Mouse (Mus musculus): Measurements from ENCODE around the gene Rasal2. TPM values are rescaled to one million over a fixed set of nuclear protein-coding genes. Genes with fewer than 3 reads are reported as not detected.
A peak's percentile ranks its signal among the peaks of the same experiment; 100 is the strongest.

Gene Rasal2
- polyA plus RNA-seq, 1 experiment from 2014 or later = 4.0 TPM

DNA sequence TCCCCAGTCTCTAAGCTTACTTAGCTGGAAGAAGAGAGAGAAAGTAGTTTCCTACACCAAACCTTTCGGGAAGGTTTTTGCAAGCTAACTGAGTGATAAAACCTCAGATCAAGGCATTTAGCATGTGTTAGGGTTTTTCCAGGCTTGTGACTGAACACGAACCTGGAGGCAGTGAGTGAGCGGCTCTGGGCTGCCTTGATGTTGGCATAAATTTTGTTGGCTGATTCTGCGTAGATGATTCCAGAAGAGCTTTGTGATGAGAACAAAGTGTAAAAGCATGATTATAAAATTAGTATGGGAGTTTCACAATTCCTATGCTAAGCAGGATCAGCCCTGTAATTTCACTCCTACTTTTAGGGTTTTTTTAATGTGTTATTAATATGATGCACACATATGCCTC is 15.2 kb upstream of the Rasal2 start:
- Histone ChIP-seq H3K9ac (ENCODE audit: low read depth, low read length) (no peak overlapping the region), H3K27ac (ENCODE audit: low read length) (no peak overlapping the region), H3K36me3 (ENCODE audit: control insufficient read depth, insufficient read depth, low read length) (no peaks in the 10 kb centered on the region), H3K27me3 (replicated peaks; ENCODE audit: control insufficient read depth, insufficient read depth, low read length) (no peaks in the 10 kb centered on the region), H3K4me2 (ENCODE audit: low read depth, low read length) (no peak overlapping the region), H3K4me3 (ENCODE audit: low read length) (no peak overlapping the region), H3K9me3 (ENCODE audit: control insufficient read depth, low read length) (no peaks in the 10 kb centered on the region), H3K4me1 (ENCODE audit: control insufficient read depth, insufficient read depth, low read length) (no peaks in the 10 kb centered on the region)
- WGBS = 91% methylated on average over 4 of the region's 4 CpGs
- no peak for ATAC-seq

DNA sequence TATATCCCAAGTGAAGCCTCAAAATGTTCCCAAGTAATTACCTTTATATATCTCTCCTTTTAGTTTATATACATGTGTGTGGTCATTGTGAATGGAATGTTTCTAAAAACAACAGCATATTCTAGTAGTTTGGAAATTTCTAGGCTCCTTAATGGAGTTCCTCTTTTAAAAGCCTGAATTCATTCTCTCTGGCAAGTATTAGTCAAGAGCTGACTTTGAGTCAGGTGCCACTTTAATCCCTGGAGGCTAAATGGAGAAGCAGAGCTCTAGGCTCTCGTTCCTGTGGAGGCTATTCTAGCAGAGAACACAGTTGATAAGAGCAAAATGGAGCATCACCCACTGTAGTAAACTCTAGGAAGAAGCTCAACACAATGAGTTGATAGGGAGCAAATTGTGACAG is 14.5 kb upstream of the Rasal2 start:
- no peak for ATAC-seq
- Histone ChIP-seq H3K4me3 (ENCODE audit: low read length) (no peak overlapping the region), H3K4me1 (ENCODE audit: control insufficient read depth, insufficient read depth, low read length) (no peaks in the 10 kb centered on the region), H3K27me3 (replicated peaks; ENCODE audit: control insufficient read depth, insufficient read depth, low read length) (no peaks in the 10 kb centered on the region), H3K36me3 (ENCODE audit: control insufficient read depth, insufficient read depth, low read length) (no peaks in the 10 kb centered on the region), H3K4me2 (ENCODE audit: low read depth, low read length) (no peak overlapping the region), H3K9ac (ENCODE audit: low read depth, low read length) (no peak overlapping the region), H3K9me3 (ENCODE audit: control insufficient read depth, low read length) (no peaks in the 10 kb centered on the region), H3K27ac (ENCODE audit: low read length) (no peak overlapping the region)
- 51% methylated on average over 1 of the region's 1 CpGs for WGBS

DNA sequence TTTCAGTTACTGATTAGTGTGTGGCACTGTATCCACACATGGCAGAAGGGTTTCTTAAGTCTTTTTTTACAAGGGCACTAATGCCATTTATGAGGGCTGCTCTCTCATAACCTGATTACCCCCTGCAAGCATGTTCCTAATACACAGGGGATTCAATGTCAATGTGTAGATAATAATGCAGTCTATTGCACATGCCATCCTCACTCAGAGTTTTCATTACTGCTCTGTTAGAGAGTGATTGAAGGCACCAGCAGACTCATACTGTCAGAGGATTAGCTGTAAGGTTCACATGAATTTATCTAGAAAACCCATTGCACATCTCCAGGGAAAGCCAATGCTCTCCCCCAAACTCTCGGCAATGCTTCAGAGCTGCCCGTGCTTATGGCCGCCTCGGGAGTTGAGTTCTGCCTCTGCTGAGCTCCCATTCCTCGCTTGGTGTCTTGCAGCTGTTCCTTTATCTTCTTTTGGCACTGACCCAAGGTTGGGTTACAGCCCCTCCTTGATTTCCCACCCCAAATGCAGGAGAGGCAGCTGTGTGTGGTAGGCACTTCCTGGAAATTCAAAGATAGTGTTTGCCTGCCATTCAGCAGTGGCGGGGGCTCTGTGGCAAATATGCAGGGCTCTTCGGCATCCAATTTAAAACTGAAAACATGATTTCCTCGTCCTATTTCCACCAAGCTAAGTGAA is 13.5 kb upstream of the Rasal2 start:
- Histone ChIP-seq H3K4me2 (ENCODE audit: low read depth, low read length) (no peak overlapping the region), H3K36me3 (ENCODE audit: control insufficient read depth, insufficient read depth, low read length) (no peaks in the 10 kb centered on the region)
- WGBS = 31% methylated on average over 8 of the region's 8 CpGs

DNA sequence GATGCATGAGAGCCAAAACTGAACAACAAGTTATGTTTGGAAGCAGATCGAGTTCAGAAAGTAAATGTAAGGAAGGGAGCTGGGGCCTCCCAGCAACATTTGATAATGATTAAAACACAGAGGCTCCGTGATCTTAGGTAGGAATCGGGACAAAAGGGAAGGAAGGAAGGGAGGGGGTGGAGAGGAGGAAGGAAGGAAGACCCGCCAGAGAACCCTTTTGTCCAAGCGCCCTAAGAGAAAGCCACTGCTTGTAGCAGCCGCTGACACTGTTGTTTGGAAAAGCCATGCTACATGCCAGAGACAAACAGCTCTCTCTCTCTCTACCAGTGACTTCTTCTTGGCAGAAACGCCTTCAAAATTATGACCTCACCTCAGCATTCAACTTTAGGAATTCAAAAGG is 5.5 kb upstream of the Rasal2 start:
- no peak overlapping the region for H3K4me3 ChIP-seq (ENCODE audit: low read length)
- 63% methylated on average over 7 of the region's 7 CpGs for WGBS
- no peak overlapping the region for H3K27ac ChIP-seq (ENCODE audit: low read length)
- H3K4me2 ChIP-seq (ENCODE audit: low read depth, low read length) = no peak overlapping the region
- no peaks in the 10 kb centered on the region for H3K27me3 ChIP-seq (replicated peaks; ENCODE audit: control insufficient read depth, insufficient read depth, low read length)
- ATAC-seq = no peak
- H3K36me3 ChIP-seq (ENCODE audit: control insufficient read depth, insufficient read depth, low read length) = no peaks in the 10 kb centered on the region
- H3K9me3 ChIP-seq (ENCODE audit: control insufficient read depth, low read length) = no peaks in the 10 kb centered on the region
- H3K9ac ChIP-seq (ENCODE audit: low read depth, low read length) = no peak overlapping the region
- no peaks in the 10 kb centered on the region for H3K4me1 ChIP-seq (ENCODE audit: control insufficient read depth, insufficient read depth, low read length)

More for the DNA sequence above, 13.5 kb upstream of the Rasal2 start:
- H3K4me3 ChIP-seq (ENCODE audit: low read length) = no peak overlapping the region
- H3K4me1 ChIP-seq (ENCODE audit: control insufficient read depth, insufficient read depth, low read length) = no peaks in the 10 kb centered on the region
- H3K27ac ChIP-seq (ENCODE audit: low read length) = no peak overlapping the region
- no peaks in the 10 kb centered on the region for H3K9me3 ChIP-seq (ENCODE audit: control insufficient read depth, low read length)
- ATAC-seq = 0 out of 2 replicates have a peak, but pooled peaks have one; percentile 31
- H3K27me3 ChIP-seq (replicated peaks; ENCODE audit: control insufficient read depth, insufficient read depth, low read length) = no peaks in the 10 kb centered on the region
- H3K9ac ChIP-seq (ENCODE audit: low read depth, low read length) = no peak overlapping the region

DNA sequence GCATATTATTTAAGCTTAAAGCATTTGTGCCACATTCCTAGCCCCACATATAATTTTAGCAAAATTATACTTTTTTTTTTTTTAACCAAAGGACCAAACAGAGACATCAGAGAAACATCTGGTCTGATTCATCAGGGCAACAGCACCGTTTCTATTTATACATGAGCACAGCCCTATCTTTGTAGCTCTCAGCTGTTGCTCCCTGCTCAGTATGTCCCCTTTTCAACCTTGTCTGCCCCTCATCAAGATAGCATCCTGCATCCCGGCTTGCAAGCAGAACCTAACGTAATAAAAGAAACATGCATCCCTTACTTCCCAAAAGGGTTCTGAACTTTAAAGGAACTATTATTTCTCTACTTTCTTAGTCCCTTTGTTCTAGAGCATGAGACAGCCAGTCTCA is 5.0 kb upstream of the Rasal2 start:
- ATAC-seq = no peak
- H3K9me3 ChIP-seq (ENCODE audit: control insufficient read depth, low read length) = no peaks in the 10 kb centered on the region
- no peaks in the 10 kb centered on the region for H3K4me1 ChIP-seq (ENCODE audit: control insufficient read depth, insufficient read depth, low read length)
- no peaks in the 10 kb centered on the region for H3K36me3 ChIP-seq (ENCODE audit: control insufficient read depth, insufficient read depth, low read length)
- no peak overlapping the region for H3K4me2 ChIP-seq (ENCODE audit: low read depth, low read length)
- H3K9ac ChIP-seq (ENCODE audit: low read depth, low read length) = no peak overlapping the region
- no peak overlapping the region for H3K4me3 ChIP-seq (ENCODE audit: low read length)
- 59% methylated on average over 3 of the region's 3 CpGs for WGBS
- no peak overlapping the region for H3K27ac ChIP-seq (ENCODE audit: low read length)
- no peaks in the 10 kb centered on the region for H3K27me3 ChIP-seq (replicated peaks; ENCODE audit: control insufficient read depth, insufficient read depth, low read length)

GRCm38 (mm10) chr1:157416628-157417027 is 4.2 kb upstream of the Rasal2 start:
- no peaks in the 10 kb centered on the region for H3K4me1 ChIP-seq (ENCODE audit: control insufficient read depth, insufficient read depth, low read length)
- H3K4me3 ChIP-seq (ENCODE audit: low read length) = no peak overlapping the region
- H3K9ac ChIP-seq (ENCODE audit: low read depth, low read length) = no peak overlapping the region
- no peak overlapping the region for H3K27ac ChIP-seq (ENCODE audit: low read length)
- 80% methylated on average over 2 of the region's 2 CpGs for WGBS
- no peaks in the 10 kb centered on the region for H3K36me3 ChIP-seq (ENCODE audit: control insufficient read depth, insufficient read depth, low read length)
- H3K9me3 ChIP-seq (ENCODE audit: control insufficient read depth, low read length) = no peaks in the 10 kb centered on the region
- H3K4me2 ChIP-seq (ENCODE audit: low read depth, low read length) = no peak overlapping the region
- ATAC-seq = no peak
- H3K27me3 ChIP-seq (replicated peaks; ENCODE audit: control insufficient read depth, insufficient read depth, low read length) = no peaks in the 10 kb centered on the region

GRCm38 (mm10) chr1:157415771-157416170 is 3.4 kb upstream of the Rasal2 start:
- no peaks in the 10 kb centered on the region; the same call in 1 of the 2 replicates for H3K4me1 ChIP-seq (ENCODE audit: control insufficient read depth, insufficient read depth, low read length)
- no peak overlapping the region for H3K4me3 ChIP-seq (ENCODE audit: low read length)
- H3K9me3 ChIP-seq (ENCODE audit: control insufficient read depth, low read length) = no peaks in the 10 kb centered on the region
- H3K27me3 ChIP-seq (replicated peaks; ENCODE audit: control insufficient read depth, insufficient read depth, low read length) = no peaks in the 10 kb centered on the region
- WGBS = 72% methylated on average over 3 of the region's 3 CpGs
- no peak for ATAC-seq
- no peak overlapping the region for H3K9ac ChIP-seq (ENCODE audit: low read depth, low read length)
- no peak overlapping the region for H3K4me2 ChIP-seq (ENCODE audit: low read depth, low read length)
- H3K27ac ChIP-seq (ENCODE audit: low read length) = no peak overlapping the region
- H3K36me3 ChIP-seq (ENCODE audit: control insufficient read depth, insufficient read depth, low read length) = no peaks in the 10 kb centered on the region

DNA sequence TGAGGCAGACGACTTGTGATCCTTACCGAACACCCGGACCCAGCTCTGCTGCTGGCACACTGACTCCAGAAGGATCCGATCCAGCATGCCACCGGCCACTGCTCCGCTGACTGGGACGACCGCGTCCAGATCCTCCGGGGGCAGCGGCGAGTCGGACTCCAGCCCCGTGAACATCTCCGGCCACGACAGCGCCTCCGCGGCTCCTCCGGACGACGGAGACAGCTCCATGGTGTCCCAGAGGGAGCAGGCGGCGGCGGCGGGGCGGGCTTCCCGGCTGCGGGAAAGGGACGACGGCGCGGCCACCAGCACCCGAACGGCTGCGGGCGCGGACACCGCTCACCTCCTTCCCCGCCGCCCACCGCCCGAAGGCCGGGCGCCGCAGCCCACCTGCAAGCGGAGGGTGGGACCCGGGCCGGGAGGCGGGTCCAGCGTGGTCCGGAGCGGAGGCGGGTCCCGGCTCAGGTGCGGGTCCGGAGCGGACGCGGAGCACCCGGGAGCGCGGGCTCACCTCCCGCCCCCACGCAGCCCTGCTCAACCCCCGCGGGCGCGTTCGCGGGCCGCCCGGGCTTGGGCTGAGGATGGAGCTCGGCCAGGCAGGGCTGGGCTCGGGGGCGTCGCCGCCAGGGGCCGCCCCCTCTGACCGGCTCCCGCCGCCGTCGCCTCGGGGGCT is 549 bp downstream of the Rasal2 start:
- Histone ChIP-seq H3K9me3 (ENCODE audit: control insufficient read depth, low read length) (no peaks in the 10 kb centered on the region), H3K27ac (ENCODE audit: low read length) (peak overlapping the region; percentile 89), H3K4me3 (ENCODE audit: low read length) (peak overlapping the region; percentile 92), H3K36me3 (ENCODE audit: control insufficient read depth, insufficient read depth, low read length) (no peaks in the 10 kb centered on the region), H3K4me1 (ENCODE audit: control insufficient read depth, insufficient read depth, low read length) (no peaks in the 10 kb centered on the region; the same call in 1 of the 2 replicates), H3K4me2 (ENCODE audit: low read depth, low read length) (peak overlapping the region; percentile 81), H3K9ac (ENCODE audit: low read depth, low read length) (peak overlapping the region; percentile 85), H3K27me3 (replicated peaks; ENCODE audit: control insufficient read depth, insufficient read depth, low read length) (no peaks in the 10 kb centered on the region)
- ATAC-seq = peak; percentile 90
- WGBS = under 1% methylated on average over 60 of the region's 85 CpGs

- H3K4me2 ChIP-seq (ENCODE audit: low read depth, low read length) = peak overlapping the region; percentile 81
- 1% methylated on average over 4 of the region's 4 CpGs for WGBS
- no peaks in the 10 kb centered on the region for H3K27me3 ChIP-seq (replicated peaks; ENCODE audit: control insufficient read depth, insufficient read depth, low read length)
- no peak overlapping the region for H3K27ac ChIP-seq (ENCODE audit: low read length)
- peak overlapping the region; percentile 85 for H3K9ac ChIP-seq (ENCODE audit: low read depth, low read length)
- no peaks in the 10 kb centered on the region; the same call in 1 of the 2 replicates for H3K4me1 ChIP-seq (ENCODE audit: control insufficient read depth, insufficient read depth, low read length)
- H3K36me3 ChIP-seq (ENCODE audit: control insufficient read depth, insufficient read depth, low read length) = no peaks in the 10 kb centered on the region
- no peak for ATAC-seq
- H3K9me3 ChIP-seq (ENCODE audit: control insufficient read depth, low read length) = no peaks in the 10 kb centered on the region
- peak overlapping the region; percentile 92 for H3K4me3 ChIP-seq (ENCODE audit: low read length)
Measured at GRCm38 (mm10) chr1:157411341-157411710, 1.1 kb downstream of the Rasal2 start.

All from intestine, embryonic 16.5 days (tissue).